Mouse (Mus musculus) embryo, embryonic 11.5 days (tissue): Measurements from ENCODE around the gene Rtp4.

Experiments
- DNase-seq: peaks from one replicate; pipeline ENCODE4 v3.0.0-alpha.2; 2012; ENCODE audit warnings: low read depth, low spot score

Rtp4 gene

DNA sequence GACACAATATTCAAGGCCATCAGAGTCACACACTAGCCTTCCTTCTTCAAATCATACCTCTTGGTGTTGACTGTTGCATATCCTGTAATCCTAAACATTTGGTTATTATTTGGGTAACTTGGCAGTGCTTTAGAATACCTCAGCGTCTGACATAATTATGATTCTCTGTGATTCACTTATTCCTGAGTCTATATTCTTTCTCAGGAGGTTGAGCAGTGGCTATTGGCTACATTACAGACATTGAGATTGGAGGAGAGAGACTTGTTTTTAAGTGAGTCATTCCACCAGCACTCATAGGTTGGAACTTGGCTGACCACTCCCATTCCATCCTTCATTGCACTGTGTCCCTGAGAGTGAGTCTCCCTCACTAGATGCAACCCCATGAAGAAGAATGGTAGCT is 6.7 kb upstream of the Rtp4 start:
- no peak for DNase-seq

DNA sequence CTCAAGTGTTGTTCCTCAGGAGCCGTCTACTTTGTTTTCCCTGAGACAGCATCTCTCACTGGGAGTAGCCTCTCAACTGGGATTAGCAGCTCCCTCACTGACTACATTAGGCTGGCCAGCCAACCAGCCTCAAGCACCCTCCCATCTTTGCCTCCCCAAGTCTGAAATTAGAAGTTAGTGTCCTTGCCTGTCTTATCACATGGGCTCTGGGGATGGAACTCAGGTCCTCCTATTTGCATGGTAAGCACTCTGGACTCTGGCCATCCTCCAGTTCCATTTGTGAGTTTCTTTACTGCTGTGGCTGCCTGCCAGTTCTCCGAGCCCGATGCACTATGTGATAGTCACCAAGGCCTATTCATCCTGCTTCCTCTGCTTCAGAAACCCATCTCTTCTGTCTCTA is 4.3 kb upstream of the Rtp4 start:
- DNase-seq, result no peak

DNA sequence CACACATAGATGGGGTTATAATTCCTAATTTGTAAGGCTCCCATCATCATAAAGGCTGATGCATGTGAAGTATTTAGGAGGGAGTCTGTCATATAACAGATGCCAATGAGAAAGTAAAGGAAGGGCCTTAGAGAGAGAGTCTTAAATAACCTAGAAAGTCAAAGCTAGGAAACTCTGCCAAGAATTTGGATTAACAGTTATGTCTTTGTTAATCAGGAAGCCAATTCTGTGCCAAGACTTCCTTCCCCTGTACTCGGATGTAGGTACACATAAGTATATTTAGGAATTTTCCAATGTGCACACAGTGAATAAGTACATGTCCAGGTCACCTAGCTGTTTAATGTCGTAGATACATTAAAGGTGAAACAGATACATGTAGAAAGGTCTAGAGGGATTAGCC is 3.5 kb upstream of the Rtp4 start:
- no peak for DNase-seq

DNA sequence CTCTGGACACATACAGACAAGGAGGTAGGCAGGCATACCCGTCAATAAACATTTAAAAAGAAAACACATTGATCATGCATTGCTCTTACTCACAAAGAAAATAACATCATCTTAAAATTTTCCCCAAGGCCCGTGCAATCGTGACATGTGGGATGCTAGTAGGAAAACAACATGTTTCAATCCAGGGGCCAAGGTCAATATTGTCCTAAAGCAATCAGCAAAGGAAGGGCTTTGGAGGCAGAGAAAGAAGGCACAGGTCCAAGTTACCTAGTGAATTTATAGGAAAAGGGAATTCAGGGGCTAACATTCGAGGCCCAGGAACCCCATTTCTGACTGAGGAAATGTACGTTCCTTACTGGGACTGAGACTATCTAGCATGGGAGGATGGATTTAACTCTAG is 2.9 kb upstream of the Rtp4 start:
- DNase-seq, result no peak

DNA sequence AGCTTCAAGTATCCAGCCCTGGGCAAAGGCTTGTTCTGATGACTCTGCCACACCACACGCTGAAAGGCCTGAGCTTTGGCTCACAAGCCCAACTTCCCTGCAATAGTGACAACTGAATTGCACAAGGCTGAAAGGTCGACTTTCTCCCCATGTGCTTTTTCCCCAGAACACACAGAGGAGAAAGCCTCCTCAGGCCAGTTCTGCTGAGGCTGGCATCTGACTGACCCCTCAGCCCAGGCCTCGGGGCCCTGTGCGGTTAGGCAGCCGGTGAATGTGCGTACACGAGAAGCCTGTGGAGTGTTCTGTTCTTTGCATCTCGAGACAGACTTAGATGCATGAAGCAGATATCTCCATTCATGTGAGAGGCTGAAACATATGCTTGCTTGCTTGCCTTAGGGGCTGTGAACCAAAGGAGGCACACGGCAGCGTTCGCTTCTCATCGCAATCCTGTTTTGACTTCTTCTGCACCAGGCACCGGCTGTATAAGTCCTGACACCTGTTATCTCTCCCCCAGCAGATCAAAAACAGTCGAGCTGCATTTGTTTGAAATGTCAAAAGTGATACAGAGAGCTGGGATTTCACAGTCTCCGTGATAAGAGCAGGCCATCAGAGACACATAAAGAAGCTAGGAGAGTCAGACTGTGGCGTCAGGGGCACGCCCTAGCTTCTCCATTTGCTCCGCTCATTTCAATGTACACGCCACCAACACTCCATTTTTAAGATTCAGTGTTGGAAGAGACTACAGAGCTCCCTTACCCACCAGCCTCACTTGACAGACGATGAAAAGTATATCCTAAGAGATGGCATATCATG is 2.1 kb upstream of the Rtp4 start:
- no peak for DNase-seq

DNA sequence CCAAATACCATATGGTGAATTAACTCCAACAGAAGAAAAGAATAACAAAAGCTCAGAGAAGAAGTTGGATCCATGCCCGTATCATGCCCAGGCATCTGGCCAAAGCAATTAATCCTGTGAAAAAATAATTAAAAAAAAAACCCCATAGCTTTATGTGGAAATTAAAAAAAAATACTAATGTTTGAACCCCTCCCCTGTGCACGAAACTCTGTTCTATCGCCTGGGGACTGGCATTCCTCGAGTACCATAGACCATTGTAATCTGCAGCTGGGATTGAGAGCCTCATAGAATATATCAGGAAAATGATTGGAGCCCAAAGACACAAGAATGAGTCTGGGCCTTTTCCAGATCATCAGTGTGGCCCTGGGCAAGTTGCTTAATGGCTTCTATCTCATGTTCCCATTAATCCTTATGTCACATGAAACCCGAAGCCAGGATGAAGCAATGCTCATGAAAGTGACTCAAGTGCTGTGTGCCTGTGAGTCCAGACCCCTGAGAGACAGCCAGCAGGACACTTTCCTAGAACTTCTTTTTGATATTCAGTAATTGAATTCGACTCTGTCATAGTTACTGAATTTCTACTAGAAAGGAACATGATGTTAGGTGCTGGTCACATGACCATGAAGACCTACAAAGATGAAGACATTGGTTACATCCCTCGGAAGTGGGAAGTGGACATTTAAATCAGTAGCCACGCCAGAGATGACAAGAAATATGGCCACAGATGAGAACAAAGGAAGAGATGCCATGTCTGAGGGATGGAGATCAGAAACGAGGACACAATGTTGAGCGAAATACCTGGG is 1.3 kb upstream of the Rtp4 start:
- DNase-seq, result no peak

DNA sequence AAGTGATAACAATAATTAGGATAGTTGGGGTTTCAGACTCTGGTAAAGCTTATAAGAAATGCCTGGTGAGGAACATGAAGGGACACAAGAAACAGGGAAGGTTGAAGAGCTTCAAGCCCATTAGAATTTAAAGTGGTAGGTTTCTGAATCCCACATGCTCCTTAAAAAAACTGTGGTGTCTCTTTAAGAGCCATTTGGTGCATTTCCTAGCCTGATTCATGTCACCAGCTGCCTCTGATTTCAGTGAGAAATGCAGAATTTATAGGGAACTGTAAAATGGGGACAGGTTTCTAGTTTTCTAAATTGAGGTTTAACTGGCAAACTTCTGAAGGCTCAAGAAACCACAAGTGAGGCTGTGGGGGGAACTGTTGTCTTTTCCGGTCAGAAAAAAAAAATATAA is 320 bp upstream of the Rtp4 start:
- DNase-seq, result no peak

DNA sequence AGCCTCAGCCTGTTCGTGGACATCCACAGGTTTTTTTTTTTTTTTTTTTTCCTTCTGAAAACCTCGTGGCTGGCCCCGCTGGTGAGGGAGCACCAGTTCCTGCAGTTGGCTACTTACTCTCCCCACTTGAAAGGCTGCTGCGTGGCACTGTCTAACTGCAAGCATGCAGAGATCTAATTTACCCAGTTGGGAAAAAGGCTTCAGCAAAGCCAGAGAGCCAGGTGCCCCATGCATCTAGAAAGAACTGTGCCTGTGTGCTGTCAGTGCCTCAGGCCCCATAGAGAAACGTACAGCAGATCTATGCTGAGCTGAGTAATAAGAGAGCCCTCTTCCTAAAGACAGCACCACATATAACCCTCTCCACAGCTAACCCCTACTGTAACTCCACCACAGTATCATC is 1.0 kb downstream of the Rtp4 start:
- no peak for DNase-seq

DNA sequence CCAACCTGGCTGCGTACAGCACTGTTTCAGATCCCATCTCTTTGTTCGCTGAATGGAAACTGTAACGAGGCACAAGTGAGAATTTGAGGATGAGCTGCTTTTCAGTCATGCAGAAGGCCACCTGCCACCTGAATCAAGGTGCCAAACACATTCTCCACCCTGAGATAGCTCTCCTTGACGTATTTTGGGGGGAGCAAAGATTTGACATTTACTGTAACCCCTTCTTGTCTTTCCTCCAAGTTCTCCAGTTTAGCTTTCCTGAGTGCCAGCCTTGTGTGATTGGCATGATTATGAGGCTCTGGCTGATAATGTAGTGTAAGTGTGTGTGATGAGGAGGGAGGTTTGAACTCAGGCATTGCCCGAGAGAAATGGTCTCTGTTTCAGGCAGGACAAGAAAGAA is 2.0 kb downstream of the Rtp4 start:
- no peak for DNase-seq

DNA sequence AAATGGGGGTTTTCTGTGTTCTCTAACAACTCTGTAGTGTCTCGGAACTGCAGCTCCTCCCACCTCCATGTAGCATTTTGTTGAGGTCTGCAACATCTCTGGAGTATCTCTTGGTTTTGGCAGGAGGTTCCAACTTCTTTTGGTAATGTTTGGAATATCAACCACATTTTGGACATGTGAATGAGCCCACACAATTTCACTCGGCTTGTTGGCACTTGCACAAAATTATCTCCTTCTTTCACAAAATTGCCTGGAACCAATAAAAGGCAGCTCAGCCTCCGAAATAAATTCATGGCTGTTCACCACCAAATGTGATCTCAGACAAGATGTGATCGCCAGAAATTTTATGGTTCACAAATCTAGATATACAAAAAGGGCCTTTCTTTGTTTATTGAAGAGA is 9.1 kb downstream of the Rtp4 start:
- DNase-seq, result no peak

DNA sequence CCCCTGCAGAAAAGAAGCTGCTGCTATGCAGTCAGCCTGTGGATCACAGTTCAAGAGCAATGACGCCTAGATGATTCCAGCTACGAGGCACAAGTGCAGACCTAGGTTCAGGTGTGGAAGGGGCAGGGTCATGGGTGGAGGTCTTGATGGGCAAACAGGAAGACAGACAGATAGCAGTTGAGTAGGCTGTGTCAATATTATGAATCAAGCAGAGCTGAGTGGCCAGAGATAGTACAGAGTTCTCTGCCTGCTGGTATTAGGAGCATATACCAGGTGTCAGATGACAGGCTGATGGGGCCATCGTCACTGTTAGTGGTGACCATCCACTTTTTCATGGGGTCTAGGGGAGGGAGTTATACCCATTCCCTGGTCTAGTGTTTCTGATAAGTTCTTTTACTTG is 13.6 kb downstream of the Rtp4 start:
- DNase-seq, result no peak

DNA sequence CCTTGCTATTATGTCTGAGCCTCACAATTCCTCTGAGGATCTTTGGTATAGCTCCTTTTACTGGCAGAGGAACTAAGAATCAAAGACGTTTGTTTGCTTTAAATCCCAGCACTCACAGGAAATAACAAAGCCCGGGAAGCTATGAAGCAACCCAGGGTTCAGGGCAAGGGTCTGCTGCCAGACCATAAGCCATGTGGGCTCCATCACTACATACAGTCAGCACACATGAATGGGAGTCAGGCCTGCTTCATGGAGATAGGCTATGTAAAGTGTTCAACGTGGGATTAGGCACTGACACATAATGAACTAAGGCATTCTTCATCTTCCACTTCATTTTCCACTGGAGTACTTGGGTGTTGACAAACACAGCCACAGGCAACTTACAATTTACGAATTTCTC is 21.0 kb downstream of the Rtp4 start:
- DNase-seq, result no peak

DNA sequence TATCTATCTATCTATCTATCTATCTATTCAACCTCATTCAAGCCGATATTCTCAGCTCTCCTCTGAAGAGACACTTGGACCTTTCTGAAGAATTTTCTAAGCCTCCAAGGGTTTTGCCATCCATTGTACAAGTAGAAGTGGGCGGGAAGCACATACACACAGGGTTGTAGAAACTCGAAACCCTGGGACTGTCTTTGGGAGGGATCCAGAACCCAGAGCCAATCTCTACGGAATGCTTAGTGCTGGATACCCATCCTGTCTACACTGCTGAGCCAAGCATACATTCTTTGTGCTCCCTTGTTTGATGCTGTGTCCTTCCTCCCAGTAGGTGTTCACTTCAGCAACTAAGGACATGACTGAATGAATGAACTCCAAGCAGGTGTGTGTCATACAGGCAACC is 22.8 kb downstream of the Rtp4 start:
- no peak for DNase-seq

DNA sequence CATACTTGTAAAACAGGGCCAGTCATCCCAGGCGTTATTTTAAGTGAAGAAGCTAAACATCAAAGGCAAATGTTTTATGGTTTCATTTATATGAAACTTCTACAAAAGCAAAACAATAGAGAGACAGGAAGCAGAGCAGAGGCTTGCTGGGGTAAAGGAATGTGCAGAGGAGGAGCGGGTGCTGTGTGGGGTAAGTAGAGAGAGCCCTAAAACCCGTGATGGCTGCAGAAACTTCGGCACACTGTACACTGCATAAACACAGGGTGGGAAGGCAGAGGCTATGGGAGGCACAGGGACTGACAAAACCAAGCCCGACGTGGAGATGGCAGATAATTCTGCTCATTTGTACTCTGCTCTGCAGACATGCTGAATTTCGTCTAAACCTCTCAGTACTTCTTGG is 24.3 kb downstream of the Rtp4 start:
- DNase-seq, result no peak

DNA sequence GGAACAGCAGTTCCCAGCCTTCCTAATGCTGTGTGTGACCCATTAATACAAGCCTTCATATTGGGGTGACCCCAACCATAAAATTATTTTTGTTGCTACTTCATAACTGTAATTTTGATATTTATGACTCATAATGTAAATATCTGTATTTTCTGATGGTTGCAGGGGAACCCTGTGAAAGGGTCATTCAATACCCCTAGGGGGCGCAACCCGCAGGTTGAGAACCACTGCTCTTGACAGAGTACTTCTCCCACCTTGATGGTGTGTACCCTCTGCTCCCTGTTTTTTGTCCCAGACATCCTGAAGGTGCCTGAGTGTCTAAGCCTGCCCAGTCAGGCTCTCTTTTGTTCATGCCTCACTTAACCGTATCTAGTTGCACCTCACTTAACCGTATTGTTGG is 27.7 kb downstream of the Rtp4 start:
- DNase-seq, result no peak

DNA sequence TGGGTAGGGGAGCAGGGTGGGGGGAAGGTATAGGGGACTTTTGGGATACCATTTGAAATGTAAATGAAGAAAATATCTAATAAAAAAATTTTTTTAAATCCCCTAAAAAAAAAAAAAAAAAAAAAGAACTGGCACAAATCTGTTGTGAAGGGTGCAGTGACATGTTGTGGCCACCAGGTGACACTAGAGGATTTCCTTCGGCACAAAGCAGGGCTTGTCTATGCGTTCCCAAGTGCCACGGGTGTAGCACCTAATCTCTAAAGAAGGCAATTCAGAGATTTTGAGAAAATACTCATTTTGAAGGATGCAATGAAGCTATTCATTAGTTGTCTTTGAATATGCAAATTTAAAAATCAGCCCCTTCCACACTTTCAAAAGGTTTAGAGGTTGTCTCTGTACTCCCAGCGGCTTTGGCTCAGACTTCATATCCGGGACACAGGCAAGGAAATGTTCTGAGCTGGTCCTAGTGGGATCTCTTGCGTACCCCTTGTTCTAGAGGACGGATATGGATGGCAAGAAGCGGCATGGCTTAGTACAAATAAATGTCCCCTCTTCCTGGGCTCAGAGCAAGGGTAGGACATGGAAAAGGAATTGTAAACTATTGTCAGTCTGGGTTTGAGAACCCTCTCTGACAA is 30.4 kb downstream of the Rtp4 start:
- peak; percentile 48 for DNase-seq

DNA sequence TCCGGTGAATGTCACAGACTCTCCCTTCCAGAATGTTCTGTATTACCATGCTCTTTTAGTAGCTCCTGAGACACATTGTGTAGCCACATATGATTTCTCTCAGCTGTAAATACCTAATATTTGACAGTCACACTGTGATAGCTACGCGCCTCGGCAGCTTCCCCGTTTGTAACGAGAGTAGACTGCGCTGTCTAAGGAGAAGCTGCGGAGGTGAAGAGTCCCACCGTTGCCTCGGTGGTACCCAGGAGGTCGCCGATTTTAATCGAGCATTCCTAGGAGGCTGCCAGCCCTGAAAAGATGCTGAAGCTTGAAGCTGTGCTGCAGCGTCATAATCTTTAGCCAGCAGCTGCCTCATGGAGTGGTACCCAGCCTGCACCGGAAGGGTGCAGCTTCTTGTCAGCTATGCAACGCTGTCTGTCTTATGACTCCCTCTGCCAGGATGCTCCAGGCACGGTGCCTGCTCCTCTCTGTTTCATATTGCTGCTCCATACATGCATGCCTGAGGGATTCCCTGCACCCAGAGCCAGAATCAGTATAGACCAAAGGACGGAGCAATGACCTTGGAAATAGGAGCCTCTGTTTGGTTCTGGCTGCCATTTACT is 31.0 kb downstream of the Rtp4 start:
- no peak for DNase-seq

DNA sequence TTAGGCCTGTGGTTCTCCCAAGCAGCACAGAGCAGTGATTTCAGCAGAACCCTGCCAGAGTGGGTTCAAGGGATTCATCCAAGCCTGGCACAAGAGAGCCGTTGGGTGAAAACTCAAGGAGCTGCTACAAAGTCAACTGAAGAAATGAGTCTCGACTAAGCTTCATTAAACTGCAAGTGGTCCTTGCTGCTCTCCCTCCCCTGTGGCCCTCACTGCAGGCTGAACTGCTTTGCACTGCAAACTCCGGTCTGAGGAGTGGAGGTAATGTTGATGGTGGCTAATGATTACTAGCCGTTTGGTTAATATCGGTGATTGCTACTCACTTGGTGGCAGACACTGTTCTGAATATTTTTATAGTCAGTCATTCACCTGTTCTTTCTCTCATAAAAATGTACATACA is 34.6 kb downstream of the Rtp4 start:
- no peak for DNase-seq

DNA sequence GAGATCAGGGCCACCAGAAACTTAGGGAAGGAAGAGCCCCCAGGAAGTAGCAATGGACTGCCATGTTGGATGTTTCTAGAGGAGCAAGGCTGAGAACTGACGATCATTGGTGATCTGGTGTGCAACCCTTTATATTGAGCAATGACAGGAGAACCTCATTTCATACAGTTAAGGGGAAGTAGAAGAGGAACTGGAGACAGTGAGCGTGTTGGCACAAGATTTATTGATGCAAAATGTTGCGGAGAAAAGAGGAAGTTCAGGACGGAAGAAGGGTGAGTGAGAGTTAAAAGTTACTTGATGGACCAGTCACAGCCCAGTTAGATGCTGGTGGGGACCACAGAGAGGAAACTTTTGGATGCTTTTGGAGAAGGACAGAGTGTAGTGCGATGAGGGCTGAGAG is 37.1 kb downstream of the Rtp4 start:
- DNase-seq, result no peak

DNA sequence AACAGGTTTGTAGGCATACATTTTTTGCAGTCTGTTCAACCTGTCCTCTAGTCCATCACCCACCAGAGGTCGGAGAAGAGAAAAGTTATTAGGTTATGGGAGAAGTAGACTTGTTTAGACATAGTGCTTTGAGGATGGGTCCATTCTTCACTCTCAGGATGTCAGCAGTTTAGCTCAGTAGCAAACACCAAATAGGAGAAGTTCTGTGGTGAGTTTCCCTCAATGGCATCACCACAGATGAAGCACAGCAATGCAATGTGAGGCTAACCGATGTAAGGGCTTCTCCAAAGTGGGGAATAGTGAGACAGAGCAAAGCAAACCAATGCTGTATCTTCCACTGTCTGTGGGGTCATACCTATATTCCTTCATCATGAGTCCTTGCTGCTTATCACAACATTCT is 37.6 kb downstream of the Rtp4 start:
- no peak for DNase-seq

DNA sequence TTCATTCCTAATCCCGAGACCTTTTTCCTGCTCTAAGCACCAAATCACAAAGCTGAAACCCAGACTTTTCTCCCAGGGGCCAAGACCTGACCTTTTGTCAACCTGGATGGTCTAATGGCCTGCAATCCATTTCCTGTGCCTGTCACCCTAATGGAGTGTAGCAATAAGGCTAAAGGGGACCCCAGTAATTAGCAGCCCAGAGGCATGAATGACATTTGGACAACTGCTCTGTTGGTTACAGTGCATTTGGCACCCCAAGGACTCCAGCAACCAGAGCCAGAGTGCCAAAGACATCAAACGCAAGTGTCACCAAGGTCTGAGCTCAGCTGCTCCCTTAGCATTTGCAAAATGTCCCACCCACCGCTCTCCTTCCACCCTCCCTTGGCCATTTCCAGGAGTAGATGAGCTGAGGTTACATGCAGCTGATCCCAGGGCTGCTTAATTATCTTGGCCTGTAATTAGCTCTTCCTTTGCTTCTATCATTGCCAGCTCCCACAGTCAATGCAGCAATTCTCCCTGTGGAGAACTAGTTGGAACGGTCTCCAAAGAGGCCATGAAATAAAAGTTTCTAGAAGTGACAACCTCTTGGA is 48.4 kb downstream of the Rtp4 start:
- no peak for DNase-seq

DNA sequence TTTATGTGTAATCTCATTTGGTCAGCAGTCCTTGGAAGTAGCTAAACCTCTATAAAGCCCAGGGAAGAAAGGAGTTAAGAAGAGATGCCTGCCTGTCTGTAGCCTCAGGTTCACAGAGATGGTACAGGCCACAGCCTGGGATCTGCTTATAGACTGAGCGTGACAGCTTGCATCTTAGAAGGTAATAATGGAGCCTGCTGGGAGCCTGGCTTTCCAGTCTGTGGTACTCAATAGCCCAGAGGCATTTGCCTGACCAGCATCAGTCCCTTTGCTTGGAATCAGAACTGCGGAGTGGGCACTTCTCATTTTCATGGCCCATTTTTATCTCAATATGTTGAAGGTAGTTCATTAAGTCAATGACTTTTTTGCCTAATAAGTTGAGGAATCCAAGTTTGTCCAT is 54.5 kb downstream of the Rtp4 start:
- no peak for DNase-seq
